Mouse (Mus musculus): ENCODE data around the gene Adgrf1. TPM values are rescaled to one million over a fixed set of nuclear protein-coding genes. Genes with fewer than 3 reads are reported as not detected.

Adgrf1 gene
- polyA plus RNA-seq, 1 experiment from 2014 or later = not detected

- 86% methylated on average over 6 of the region's 6 CpGs for WGBS
- Histone ChIP-seq H3K4me2 (no peak overlapping the region), H3K36me3 (ENCODE audit: control insufficient read depth, insufficient read depth, low read length) (no peaks in the 10 kb centered on the region), H3K9me3 (ENCODE audit: control insufficient read depth, low read length) (no peaks in the 10 kb centered on the region), H3K4me3 (ENCODE audit: low read depth, low read length) (no peak overlapping the region), H3K27me3 (ENCODE audit: control insufficient read depth, insufficient read depth, low read length) (no peaks in the 10 kb centered on the region), H3K27ac (ENCODE audit: low read depth, low read length) (no peak overlapping the region), H3K9ac (ENCODE audit: low read length) (no peak overlapping the region), H3K4me1 (ENCODE audit: control insufficient read depth, insufficient read depth, low read length) (no peaks in the 10 kb centered on the region)
- no peak for ATAC-seq (ENCODE audit: low FRiP score)
- no peak for DNase-seq (ENCODE audit: low spot score, missing footprints)
These were observed 95.2 kb downstream of the Adgrf1 start for GRCm38 (mm10) chr17:43365297-43365696.

- DNase-seq (ENCODE audit: low spot score, missing footprints) = no peak
- no peak for ATAC-seq (ENCODE audit: low FRiP score)
- Histone ChIP-seq H3K4me3 (ENCODE audit: low read depth, low read length) (no peak overlapping the region), H3K27ac (ENCODE audit: low read depth, low read length) (no peak overlapping the region), H3K9me3 (ENCODE audit: control insufficient read depth, low read length) (no peaks in the 10 kb centered on the region), H3K27me3 (ENCODE audit: control insufficient read depth, insufficient read depth, low read length) (no peaks in the 10 kb centered on the region), H3K4me2 (no peak overlapping the region), H3K9ac (ENCODE audit: low read length) (no peak overlapping the region), H3K4me1 (ENCODE audit: control insufficient read depth, insufficient read depth, low read length) (no peaks in the 10 kb centered on the region), H3K36me3 (ENCODE audit: control insufficient read depth, insufficient read depth, low read length) (no peaks in the 10 kb centered on the region)
- WGBS = 61% methylated on average over 9 of the region's 9 CpGs
These were observed 96.4 kb downstream of the Adgrf1 start for GRCm38 (mm10) chr17:43366486-43366885.

- Histone ChIP-seq H3K36me3 (ENCODE audit: control insufficient read depth, insufficient read depth, low read length) (no peaks in the 10 kb centered on the region), H3K4me2 (no peak overlapping the region), H3K4me1 (ENCODE audit: control insufficient read depth, insufficient read depth, low read length) (no peaks in the 10 kb centered on the region), H3K9me3 (ENCODE audit: control insufficient read depth, low read length) (no peaks in the 10 kb centered on the region), H3K27ac (ENCODE audit: low read depth, low read length) (no peak overlapping the region), H3K4me3 (ENCODE audit: low read depth, low read length) (no peak overlapping the region), H3K27me3 (ENCODE audit: control insufficient read depth, insufficient read depth, low read length) (no peaks in the 10 kb centered on the region), H3K9ac (ENCODE audit: low read length) (no peak overlapping the region)
- DNase-seq (ENCODE audit: low spot score, missing footprints) (no peak), ATAC-seq (ENCODE audit: low FRiP score) (no peak)
- whole genome bisulfite sequencing = 77% methylated on average over 5 of the region's 5 CpGs
These were observed 98.0 kb downstream of the Adgrf1 start for GRCm38 (mm10) chr17:43368171-43368576.

GRCm38 (mm10) chr17:43372604-43373003 lies 102.5 kb downstream of the Adgrf1 start:
- no peaks in the 10 kb centered on the region for H3K36me3 ChIP-seq (ENCODE audit: control insufficient read depth, insufficient read depth, low read length)
- H3K27ac ChIP-seq (ENCODE audit: low read depth, low read length) = no peak overlapping the region
- DNase-seq (ENCODE audit: low spot score, missing footprints) (no peak), ATAC-seq (ENCODE audit: low FRiP score) (no peak)
- H3K27me3 ChIP-seq (ENCODE audit: control insufficient read depth, insufficient read depth, low read length) = no peaks in the 10 kb centered on the region
- no peak overlapping the region for H3K9ac ChIP-seq (ENCODE audit: low read length)
- H3K4me2 ChIP-seq = no peak overlapping the region
- H3K4me3 ChIP-seq (ENCODE audit: low read depth, low read length) = no peak overlapping the region
- no peaks in the 10 kb centered on the region for H3K4me1 ChIP-seq (ENCODE audit: control insufficient read depth, insufficient read depth, low read length)
- no peaks in the 10 kb centered on the region for H3K9me3 ChIP-seq (ENCODE audit: control insufficient read depth, low read length)
- 76% methylated on average over 4 of the region's 4 CpGs for WGBS

GRCm38 (mm10) chr17:43374020-43374419 lies 103.9 kb downstream of the Adgrf1 start:
- Histone ChIP-seq H3K9ac (ENCODE audit: low read length) (no peak overlapping the region), H3K27me3 (ENCODE audit: control insufficient read depth, insufficient read depth, low read length) (no peaks in the 10 kb centered on the region), H3K4me1 (ENCODE audit: control insufficient read depth, insufficient read depth, low read length) (no peaks in the 10 kb centered on the region), H3K4me2 (no peak overlapping the region), H3K27ac (ENCODE audit: low read depth, low read length) (no peak overlapping the region), H3K36me3 (ENCODE audit: control insufficient read depth, insufficient read depth, low read length) (no peaks in the 10 kb centered on the region), H3K4me3 (ENCODE audit: low read depth, low read length) (no peak overlapping the region), H3K9me3 (ENCODE audit: control insufficient read depth, low read length) (no peaks in the 10 kb centered on the region)
- WGBS = 67% methylated on average over 4 of the region's 4 CpGs
- ATAC-seq (ENCODE audit: low FRiP score) (no peak), DNase-seq (ENCODE audit: low spot score, missing footprints) (no peak)

Other genes with a start within 250 kb of the Adgrf1 start
- gene Adgrf5, start 90.1 kb downstream of the Adgrf1 start, polyA plus RNA-seq (2014; fragmentation: Nextera tagmentation; extraction: Ambion mirVana) = 6.8 and 7.9 TPM in 2 replicates
- 0.14 TPM in 1 of 2 replicates, not detected in the other for gene Mep1a, start 232.5 kb downstream of the Adgrf1 start, polyA plus RNA-seq (2014; fragmentation: Nextera tagmentation; extraction: Ambion mirVana)

Data from midbrain, embryonic 11.5 days (tissue).